Mouse (Mus musculus) gastrocnemius, adult 8-10 months (tissue): Measurements from ENCODE around the gene Actr6. TPM values are rescaled to one million over a fixed set of nuclear protein-coding genes. Genes with fewer than 3 reads are reported as not detected.
"Not testable (repeated sequence)": the region's sequence is repeated elsewhere in the genome, so short reads cannot be mapped to it uniquely, and the experiment has no call there.

Experiments used
- DNase-seq, 2 experiments: peaks; one replicate each; pipeline ENCODE4 v3.0.0; 2022; ENCODE audit warnings: low spot score in 2 of 2
- total RNA-seq, 4 experiments: library from RNA; stranded (reverse); gene quantifications; 2 replicates each; pipeline ENCODE4 v1.2.4; 2022

Gene Actr6
- total RNA-seq, 4 experiments from 2014 or later: 5.3 to 8.2 (median 6.5) TPM

GRCm38 (mm10) chr10:89681706-89682105 is 50.4 kb downstream of the Actr6 start:
- DNase-seq: no peak

GRCm38 (mm10) chr10:89680517-89680916 is 51.6 kb downstream of the Actr6 start:
- DNase-seq: no peak

- no peak for DNase-seq
These were observed 52.6 kb downstream of the Actr6 start for GRCm38 (mm10) chr10:89679448-89679847.

GRCm38 (mm10) chr10:89678054-89678453 is 54.0 kb downstream of the Actr6 start:
- DNase-seq: no peak

- DNase-seq: no peak
These were observed 55.5 kb downstream of the Actr6 start for GRCm38 (mm10) chr10:89676609-89677008.

- DNase-seq: not testable (repeated sequence)
These were observed 61.7 kb downstream of the Actr6 start for GRCm38 (mm10) chr10:89670371-89670770.

GRCm38 (mm10) chr10:89667571-89667970 is 64.5 kb downstream of the Actr6 start:
- no peak for DNase-seq

GRCm38 (mm10) chr10:89665679-89666078 is 66.4 kb downstream of the Actr6 start:
- DNase-seq: no peak

- DNase-seq: no peak
These were observed 67.0 kb downstream of the Actr6 start for GRCm38 (mm10) chr10:89664977-89665645.

Other genes starting within 250 kb of the Actr6 start
- gene Nr1h4, start 198.7 kb downstream of the Actr6 start, total RNA-seq: under 1 TPM in 1 of 4 experiments, not detected in 3; 0.19 TPM
- gene Slc17a8, start 111.0 kb downstream of the Actr6 start, total RNA-seq: not detected
- 10 to 100 TPM; 11.0 to 13.4 (median 11.5) TPM for gene Scyl2, start 46.0 kb downstream of the Actr6 start, total RNA-seq
- gene Uhrf1bp1l, start 12.7 kb upstream of the Actr6 start, total RNA-seq: 10 to 100 TPM; 14.8 to 24.1 (median 21.3) TPM
- under 1 TPM; 0.18 to 0.46 (median 0.32) TPM for gene Anks1b, start 141.2 kb upstream of the Actr6 start, total RNA-seq